Mouse (Mus musculus): ENCODE measurements around the gene Col2a1.
A peak's percentile ranks its signal among the peaks of the same experiment; 100 is the strongest.

Gene Col2a1

GRCm38 (mm10) chr15:98002991-98003821 is 1.3 kb downstream of the Col2a1 start:
- DNase-seq (ENCODE audit: low read depth) = no peak

GRCm38 (mm10) chr15:98002113-98002990 is 2.1 kb downstream of the Col2a1 start:
- DNase-seq (ENCODE audit: low read depth) = no peak

- no peak for DNase-seq (ENCODE audit: low read depth)
Measured at GRCm38 (mm10) chr15:98001321-98002112, 3.0 kb downstream of the Col2a1 start.

GRCm38 (mm10) chr15:97999991-98000390 is 4.5 kb downstream of the Col2a1 start:
- no peak for DNase-seq (ENCODE audit: low read depth)

- DNase-seq (ENCODE audit: low read depth) = no peak
Measured at GRCm38 (mm10) chr15:97999546-97999945, 4.9 kb downstream of the Col2a1 start.

- DNase-seq (ENCODE audit: low read depth) = no peak
Measured at GRCm38 (mm10) chr15:97996716-97997256, 7.7 kb downstream of the Col2a1 start.

- DNase-seq (ENCODE audit: low read depth) = peak; percentile 55
Measured at GRCm38 (mm10) chr15:97992712-97993286, 11.7 kb downstream of the Col2a1 start.

GRCm38 (mm10) chr15:97992027-97992711 is 12.3 kb downstream of the Col2a1 start:
- DNase-seq (ENCODE audit: low read depth) = no peak

- DNase-seq (ENCODE audit: low read depth) = no peak
Measured at GRCm38 (mm10) chr15:97991285-97991895, 13.1 kb downstream of the Col2a1 start.

GRCm38 (mm10) chr15:97990721-97991120 is 13.8 kb downstream of the Col2a1 start:
- DNase-seq (ENCODE audit: low read depth) = no peak

- DNase-seq (ENCODE audit: low read depth) = no peak
Measured at GRCm38 (mm10) chr15:97990124-97990523, 14.4 kb downstream of the Col2a1 start.

GRCm38 (mm10) chr15:97989544-97989943 is 15.0 kb downstream of the Col2a1 start:
- no peak for DNase-seq (ENCODE audit: low read depth)

GRCm38 (mm10) chr15:97981560-97981959 is 22.9 kb downstream of the Col2a1 start:
- no peak for DNase-seq (ENCODE audit: low read depth)

GRCm38 (mm10) chr15:97973248-97974005 is 31.1 kb downstream of the Col2a1 start:
- no peak for DNase-seq (ENCODE audit: low read depth)

- no peak for DNase-seq (ENCODE audit: low read depth)
Measured at GRCm38 (mm10) chr15:97972580-97972979, 31.9 kb downstream of the Col2a1 start.

GRCm38 (mm10) chr15:97970299-97970698 is 34.2 kb downstream of the Col2a1 start:
- no peak for DNase-seq (ENCODE audit: low read depth)

- DNase-seq (ENCODE audit: low read depth) = no peak
Measured at GRCm38 (mm10) chr15:97965311-97966045, 39.0 kb downstream of the Col2a1 start.

- DNase-seq (ENCODE audit: low read depth) = no peak
Measured at GRCm38 (mm10) chr15:97964836-97965187, 39.7 kb downstream of the Col2a1 start.

Measured in c-Kit-positive CD71-positive TER-119-negative erythroid progenitor cells, embryonic 14.5 days (primary cell).